Mouse (Mus musculus) liver, embryonic 11.5 days (tissue): Measurements from ENCODE around the gene Slc7a11. TPM values are rescaled to one million over a fixed set of nuclear protein-coding genes. Genes with fewer than 3 reads are reported as not detected.

Experiments used
- ATAC-seq: fragments of 200-750 bp; cut with Nextera tagmentation; replicated peaks from 2 replicates; pipeline ENCODE4 v1.8.0; 2017; ENCODE audit warnings: moderate number of reproducible peaks, mild to moderate bottlenecking, moderate TSS enrichment, moderate library complexity; ENCODE audit not compliant: low FRiP score
- DNase-seq: peaks from one replicate; pipeline ENCODE4 v3.0.0-alpha.2; 2017; ENCODE audit warnings: low spot score
- H3K27ac ChIP-seq: fragments of 300-500 bp; sonication (generic); 2 replicates; pipeline ENCODE4 v1.5.1; 2014; ENCODE audit warnings: mild to moderate bottlenecking, low read depth, low read length, control low read depth
- H3K27me3 ChIP-seq: fragments of 300-500 bp; sonication (generic); replicated peaks from 2 replicates; pipeline ENCODE4 v1.6.1; 2014; ENCODE audit warnings: low read length, mixed read lengths; ENCODE audit not compliant: control insufficient read depth, insufficient read depth
- H3K36me3 ChIP-seq: fragments of 300-500 bp; sonication (generic); 2 replicates; pipeline ENCODE4 v1.6.1; 2014; ENCODE audit warnings: mild to moderate bottlenecking, low read length, moderate library complexity, mixed read lengths; ENCODE audit not compliant: control insufficient read depth, insufficient read depth
- H3K4me1 ChIP-seq: fragments of 300-500 bp; sonication (generic); replicated peaks from 2 replicates; pipeline ENCODE4 v1.6.1; 2014; ENCODE audit warnings: low read length, mixed read lengths; ENCODE audit not compliant: control insufficient read depth, insufficient read depth
- H3K4me2 ChIP-seq: fragments of 300-500 bp; sonication (generic); 2 replicates; pipeline ENCODE4 v1.6.1; 2014; ENCODE audit warnings: mild to moderate bottlenecking, control low read depth, moderate library complexity
- H3K4me3 ChIP-seq: fragments of 300-500 bp; sonication (generic); 2 replicates; pipeline ENCODE4 v1.5.1; 2014; ENCODE audit warnings: low read depth, low read length, control low read depth
- H3K9ac ChIP-seq: fragments of 300-500 bp; sonication (generic); 2 replicates; pipeline ENCODE4 v1.6.1; 2014; ENCODE audit warnings: low read depth, low read length, control low read depth
- H3K9me3 ChIP-seq: fragments of 300-500 bp; sonication (generic); 2 replicates; pipeline ENCODE4 v1.6.1; 2016; ENCODE audit warnings: low read length, inconsistent platforms, mixed read lengths; ENCODE audit not compliant: control insufficient read depth
- WGBS: fragments of 180-500 bp; shearing (Covaris S2); extraction: QIAGEN DNeasy Blood & Tissue Kit; methylation state at CpG from one replicate; pipeline ENCODE4 v1.1.7; 2014; 5-methylcytosine and 5-hydroxymethylcytosine counted together
- polyA plus RNA-seq: library from polyadenylated mRNA; unstranded; fragments of >200 nt; fragmentation: Nextera tagmentation; extraction: Ambion mirVana; gene quantifications from 2 replicates; pipeline ENCODE4 v1.2.1, GENCODE M21; 2014

Slc7a11 gene
- polyA plus RNA-seq, 1 experiment from 2014 or later, result 0.64 TPM

GRCm38 (mm10) chr3:50386066-50386465 lies 57.3 kb downstream of the Slc7a11 start:
- Histone ChIP-seq H3K4me3 (no peak overlapping the region), H3K9ac (no peak overlapping the region), H3K27ac (no peak overlapping the region), H3K4me1 (peaks cover 2% of the 10 kb centered on the region), H3K27me3 (no peaks in the 10 kb centered on the region), H3K36me3 (no peaks in the 10 kb centered on the region), H3K9me3 (no peaks in the 10 kb centered on the region), H3K4me2 (no peak overlapping the region)
- DNase-seq (no peak), ATAC-seq (no peak)
- WGBS, result 76% methylated on average over 6 of the region's 6 CpGs

- no peak overlapping the region for H3K27ac ChIP-seq
- 0 out of 2 replicates have a peak, but pooled peaks have one; percentile 18 for ATAC-seq
- no peak for DNase-seq
- WGBS, result 22% methylated on average over 5 of the region's 5 CpGs
- H3K4me2 ChIP-seq, result peak overlapping the region; percentile 40; the same call in 1 of the 2 replicates
- no peak overlapping the region for H3K9ac ChIP-seq
- no peak overlapping the region for H3K4me3 ChIP-seq
- H3K27me3 ChIP-seq, result no peaks in the 10 kb centered on the region
- H3K36me3 ChIP-seq, result no peaks in the 10 kb centered on the region
- H3K4me1 ChIP-seq, result peaks cover 2% of the 10 kb centered on the region
- H3K9me3 ChIP-seq, result no peaks in the 10 kb centered on the region
Observed at GRCm38 (mm10) chr3:50382729-50383128, 60.7 kb downstream of the Slc7a11 start.

GRCm38 (mm10) chr3:50381861-50382693 lies 61.3 kb downstream of the Slc7a11 start:
- 25% methylated on average over 22 of the region's 22 CpGs for WGBS
- Histone ChIP-seq H3K4me1 (peaks cover 2% of the 10 kb centered on the region), H3K9ac (no peak overlapping the region), H3K27ac (no peak overlapping the region), H3K36me3 (no peaks in the 10 kb centered on the region), H3K27me3 (no peaks in the 10 kb centered on the region), H3K4me2 (peak overlapping the region; percentile 40), H3K9me3 (no peaks in the 10 kb centered on the region), H3K4me3 (peak overlapping the region; percentile 20)
- no peak for ATAC-seq
- DNase-seq, result no peak

- DNase-seq (peak; percentile 51), ATAC-seq (no peak)
- WGBS, result 17% methylated on average over 10 of the region's 10 CpGs
- no peaks in the 10 kb centered on the region for H3K9me3 ChIP-seq
- H3K27ac ChIP-seq, result no peak overlapping the region
- no peak overlapping the region for H3K9ac ChIP-seq
- H3K4me3 ChIP-seq, result peak overlapping the region; percentile 20
- H3K36me3 ChIP-seq, result no peaks in the 10 kb centered on the region
- peak overlapping the region; percentile 40 for H3K4me2 ChIP-seq
- H3K4me1 ChIP-seq, result peaks cover 2% of the 10 kb centered on the region
- no peaks in the 10 kb centered on the region for H3K27me3 ChIP-seq
Observed at GRCm38 (mm10) chr3:50381160-50381860, 62.1 kb downstream of the Slc7a11 start.

GRCm38 (mm10) chr3:50379942-50380341 lies 63.5 kb downstream of the Slc7a11 start:
- Histone ChIP-seq H3K27me3 (no peaks in the 10 kb centered on the region), H3K36me3 (no peaks in the 10 kb centered on the region), H3K4me1 (peaks cover 2% of the 10 kb centered on the region), H3K9ac (no peak overlapping the region), H3K4me3 (no peak overlapping the region), H3K4me2 (no peak overlapping the region), H3K27ac (no peak overlapping the region), H3K9me3 (no peaks in the 10 kb centered on the region)
- WGBS, result 66% methylated on average over 8 of the region's 8 CpGs
- ATAC-seq, result no peak
- DNase-seq, result no peak

GRCm38 (mm10) chr3:50375477-50375876 lies 67.9 kb downstream of the Slc7a11 start:
- H3K36me3 ChIP-seq, result no peaks in the 10 kb centered on the region
- H3K9me3 ChIP-seq, result no peaks in the 10 kb centered on the region
- H3K9ac ChIP-seq, result no peak overlapping the region
- no peak for DNase-seq
- no peaks in the 10 kb centered on the region for H3K4me1 ChIP-seq
- no peaks in the 10 kb centered on the region for H3K27me3 ChIP-seq
- no peak overlapping the region for H3K4me2 ChIP-seq
- no peak overlapping the region for H3K4me3 ChIP-seq
- H3K27ac ChIP-seq, result no peak overlapping the region
- ATAC-seq, result no peak

GRCm38 (mm10) chr3:50369791-50370190 lies 73.6 kb downstream of the Slc7a11 start:
- Histone ChIP-seq H3K36me3 (no peaks in the 10 kb centered on the region), H3K9me3 (no peaks in the 10 kb centered on the region), H3K4me2 (no peak overlapping the region), H3K27me3 (no peaks in the 10 kb centered on the region), H3K27ac (no peak overlapping the region), H3K4me1 (no peaks in the 10 kb centered on the region), H3K9ac (no peak overlapping the region), H3K4me3 (no peak overlapping the region)
- WGBS, result 86% methylated on average over 6 of the region's 6 CpGs
- ATAC-seq (no peak), DNase-seq (no peak)

GRCm38 (mm10) chr3:50367175-50367574 lies 76.2 kb downstream of the Slc7a11 start:
- Histone ChIP-seq H3K9ac (no peak overlapping the region), H3K9me3 (no peaks in the 10 kb centered on the region), H3K27me3 (no peaks in the 10 kb centered on the region), H3K4me3 (no peak overlapping the region), H3K27ac (no peak overlapping the region), H3K36me3 (no peaks in the 10 kb centered on the region), H3K4me2 (no peak overlapping the region), H3K4me1 (no peaks in the 10 kb centered on the region)
- no peak for DNase-seq
- 66% methylated on average over 3 of the region's 3 CpGs for WGBS
- no peak for ATAC-seq
